Mouse (Mus musculus) forebrain, embryonic 13.5 days (tissue): ENCODE measurements around the gene Asic2. TPM values are rescaled to one million over a fixed set of nuclear protein-coding genes. Genes with fewer than 3 reads are reported as not detected.
A peak's percentile ranks its signal among the peaks of the same experiment; 100 is the strongest.

Experiments used
- ATAC-seq: fragments of 200-750 bp; cut with Nextera tagmentation; 2 replicates; pipeline ENCODE4 v1.8.0; 2017
- H3K27ac ChIP-seq: fragments of 300-500 bp; sonication (generic); 2 replicates; pipeline ENCODE4 v1.5.1; 2015; ENCODE audit warnings: inconsistent platforms, mild to moderate bottlenecking, moderate library complexity
- H3K27me3 ChIP-seq: fragments of 300-500 bp; sonication (generic); 2 replicates; pipeline ENCODE4 v1.6.1; 2015; ENCODE audit warnings: mild to moderate bottlenecking, inconsistent platforms
- H3K36me3 ChIP-seq: fragments of 300-500 bp; sonication (generic); 2 replicates; pipeline ENCODE4 v1.6.1; 2015; ENCODE audit warnings: mild to moderate bottlenecking, inconsistent platforms; ENCODE audit not compliant: poor library complexity, severe bottlenecking
- H3K4me1 ChIP-seq: fragments of 300-500 bp; sonication (generic); 2 replicates; pipeline ENCODE4 v1.6.1; 2015; ENCODE audit warnings: inconsistent platforms
- H3K4me2 ChIP-seq: fragments of 300-500 bp; sonication (generic); 2 replicates; pipeline ENCODE4 v1.6.1; 2015; ENCODE audit warnings: inconsistent platforms, mild to moderate bottlenecking, moderate library complexity
- H3K4me3 ChIP-seq: fragments of 300-500 bp; sonication (generic); 2 replicates; pipeline ENCODE4 v1.5.1; 2015; ENCODE audit warnings: mild to moderate bottlenecking, inconsistent platforms
- H3K9ac ChIP-seq: fragments of 300-500 bp; sonication (generic); 2 replicates; pipeline ENCODE4 v1.6.1; 2015; ENCODE audit warnings: mild to moderate bottlenecking, inconsistent platforms
- H3K9me3 ChIP-seq: fragments of 300-500 bp; sonication (generic); replicated peaks from 2 replicates; pipeline ENCODE4 v1.6.1; 2016; ENCODE audit warnings: inconsistent platforms
- WGBS: fragments of 180-500 bp; shearing (Covaris S2); methylation state at CpG from one replicate; pipeline ENCODE4 v1.1.7; 2015; 5-methylcytosine and 5-hydroxymethylcytosine counted together
- polyA plus RNA-seq: library from polyadenylated mRNA; unstranded; fragments of >200 nt; fragmentation: Nextera tagmentation; extraction: Ambion mirVana; gene quantifications from 2 replicates; pipeline ENCODE4 v1.2.1, GENCODE M21; 2015

Gene Asic2
- polyA plus RNA-seq, 1 experiment from 2014 or later: 2.3 TPM

- Histone ChIP-seq H3K4me3 (no peak overlapping the region), H3K27ac (no peak overlapping the region; the same call in 1 of the 2 replicates), H3K36me3 (no peaks in the 10 kb centered on the region), H3K9me3 (no peaks in the 10 kb centered on the region), H3K4me2 (no peak overlapping the region), H3K9ac (no peak overlapping the region), H3K27me3 (no peaks in the 10 kb centered on the region), H3K4me1 (peaks cover 51% of the 10 kb centered on the region)
- 58% methylated on average over 1 of the region's 1 CpGs for WGBS
- ATAC-seq: 0 out of 2 replicates have a peak, but pooled peaks have one; percentile 38
Measured at GRCm38 (mm10) chr11:81522927-81523326, 445.3 kb downstream of the Asic2 start.

GRCm38 (mm10) chr11:81521881-81522280 is 446.4 kb downstream of the Asic2 start:
- H3K4me1 ChIP-seq: peaks cover 58% of the 10 kb centered on the region
- no peaks in the 10 kb centered on the region for H3K36me3 ChIP-seq
- H3K27me3 ChIP-seq: no peaks in the 10 kb centered on the region
- no peak overlapping the region for H3K4me2 ChIP-seq
- no peak for ATAC-seq
- no peak overlapping the region for H3K4me3 ChIP-seq
- H3K9ac ChIP-seq: no peak overlapping the region
- no peak overlapping the region for H3K27ac ChIP-seq
- 79% methylated on average over 4 of the region's 4 CpGs for WGBS
- no peaks in the 10 kb centered on the region for H3K9me3 ChIP-seq

GRCm38 (mm10) chr11:81518001-81518955 is 450.0 kb downstream of the Asic2 start:
- peak; percentile 84 for ATAC-seq
- peak overlapping the region; percentile 74 for H3K27ac ChIP-seq
- peak overlapping the region; percentile 22 for H3K4me2 ChIP-seq

DNA sequence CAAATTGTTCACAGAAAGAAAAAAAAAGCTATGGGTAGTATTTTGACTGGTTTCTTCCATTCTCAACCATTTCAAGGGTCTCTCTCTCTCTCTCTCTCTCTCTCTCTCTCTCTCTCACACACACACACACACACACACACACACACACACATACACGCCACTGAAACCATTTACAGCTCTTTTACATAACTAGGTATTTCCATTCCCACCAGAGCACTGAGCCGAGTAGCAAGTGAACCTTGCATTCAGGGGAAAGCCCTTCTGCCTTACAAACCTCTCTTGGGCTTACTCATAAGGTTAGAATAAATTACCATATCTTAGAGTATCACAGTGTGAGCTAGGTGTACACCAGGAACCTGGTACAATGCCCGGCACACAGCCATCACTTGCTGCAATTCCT is 452.5 kb downstream of the Asic2 start:
- Histone ChIP-seq H3K4me3 (no peak overlapping the region), H3K4me1 (peaks cover 36% of the 10 kb centered on the region), H3K27ac (no peak overlapping the region), H3K9ac (no peak overlapping the region), H3K27me3 (0 out of 2 replicates have a peak, but pooled peaks cover 8% of the 10 kb centered on the region), H3K4me2 (no peak overlapping the region), H3K36me3 (no peaks in the 10 kb centered on the region), H3K9me3 (no peaks in the 10 kb centered on the region)
- WGBS: 80% methylated on average over 3 of the region's 3 CpGs
- no peak for ATAC-seq

More at GRCm38 (mm10) chr11:81518001-81518955, 450.0 kb downstream of the Asic2 start:
- Histone ChIP-seq H3K9me3 (no peaks in the 10 kb centered on the region), H3K27me3 (0 out of 2 replicates have a peak, but pooled peaks cover under 1% of the 10 kb centered on the region), H3K4me3 (no peak overlapping the region), H3K9ac (no peak overlapping the region), H3K4me1 (peaks cover 50% of the 10 kb centered on the region), H3K36me3 (no peaks in the 10 kb centered on the region)
- 24% methylated on average over 14 of the region's 14 CpGs for WGBS

- Histone ChIP-seq H3K9me3 (no peaks in the 10 kb centered on the region), H3K36me3 (no peaks in the 10 kb centered on the region), H3K4me3 (no peak overlapping the region), H3K27ac (peak overlapping the region; percentile 31; the same call in 1 of the 2 replicates), H3K27me3 (0 out of 2 replicates have a peak, but pooled peaks cover 8% of the 10 kb centered on the region), H3K4me1 (peaks cover 20% of the 10 kb centered on the region), H3K9ac (no peak overlapping the region), H3K4me2 (no peak overlapping the region)
- 74% methylated on average over 10 of the region's 10 CpGs for WGBS
- peak; percentile 65 for ATAC-seq
Measured at GRCm38 (mm10) chr11:81512434-81512833, 455.8 kb downstream of the Asic2 start.

DNA sequence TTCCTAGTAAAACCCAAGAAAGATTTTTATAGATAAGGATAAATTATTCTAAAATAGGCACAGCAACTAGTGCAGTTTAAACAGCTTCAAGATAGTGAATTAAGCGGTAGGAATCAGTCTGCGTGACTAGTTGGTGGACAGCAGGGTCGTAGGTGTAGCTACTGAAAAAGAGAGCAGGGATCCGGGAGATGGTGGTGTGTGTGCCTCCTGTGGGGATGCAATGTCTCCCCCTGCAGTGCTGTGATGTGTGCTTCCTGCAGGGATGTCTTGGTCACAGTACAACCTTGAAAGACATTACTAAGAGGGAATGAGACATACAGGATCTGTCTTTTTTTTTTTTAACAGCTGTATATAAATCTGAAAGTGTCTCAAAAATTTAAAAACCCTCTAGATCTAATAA is 456.9 kb downstream of the Asic2 start:
- Histone ChIP-seq H3K36me3 (no peaks in the 10 kb centered on the region), H3K9me3 (no peaks in the 10 kb centered on the region), H3K27me3 (0 out of 2 replicates have a peak, but pooled peaks cover 8% of the 10 kb centered on the region), H3K4me3 (no peak overlapping the region), H3K9ac (no peak overlapping the region), H3K4me2 (no peak overlapping the region), H3K4me1 (peaks cover 17% of the 10 kb centered on the region), H3K27ac (no peak overlapping the region)
- 68% methylated on average over 4 of the region's 4 CpGs for WGBS
- ATAC-seq: no peak

- Histone ChIP-seq H3K4me3 (no peak overlapping the region), H3K4me2 (no peak overlapping the region), H3K4me1 (peaks cover 11% of the 10 kb centered on the region), H3K27me3 (0 out of 2 replicates have a peak, but pooled peaks cover 8% of the 10 kb centered on the region), H3K9me3 (no peaks in the 10 kb centered on the region), H3K36me3 (no peaks in the 10 kb centered on the region), H3K27ac (peak overlapping the region; percentile 35; the same call in 1 of the 2 replicates), H3K9ac (no peak overlapping the region)
- ATAC-seq: no peak
- 41% methylated on average over 8 of the region's 8 CpGs for WGBS
Measured at GRCm38 (mm10) chr11:81508385-81509233, 459.6 kb downstream of the Asic2 start.

GRCm38 (mm10) chr11:81504791-81505430 is 463.3 kb downstream of the Asic2 start:
- Histone ChIP-seq H3K36me3 (no peaks in the 10 kb centered on the region), H3K4me2 (no peak overlapping the region), H3K9me3 (no peaks in the 10 kb centered on the region), H3K4me3 (no peak overlapping the region), H3K9ac (no peak overlapping the region), H3K27me3 (no peaks in the 10 kb centered on the region), H3K4me1 (peaks cover 32% of the 10 kb centered on the region), H3K27ac (no peak overlapping the region)
- ATAC-seq: no peak
- WGBS: 86% methylated on average over 8 of the region's 8 CpGs

DNA sequence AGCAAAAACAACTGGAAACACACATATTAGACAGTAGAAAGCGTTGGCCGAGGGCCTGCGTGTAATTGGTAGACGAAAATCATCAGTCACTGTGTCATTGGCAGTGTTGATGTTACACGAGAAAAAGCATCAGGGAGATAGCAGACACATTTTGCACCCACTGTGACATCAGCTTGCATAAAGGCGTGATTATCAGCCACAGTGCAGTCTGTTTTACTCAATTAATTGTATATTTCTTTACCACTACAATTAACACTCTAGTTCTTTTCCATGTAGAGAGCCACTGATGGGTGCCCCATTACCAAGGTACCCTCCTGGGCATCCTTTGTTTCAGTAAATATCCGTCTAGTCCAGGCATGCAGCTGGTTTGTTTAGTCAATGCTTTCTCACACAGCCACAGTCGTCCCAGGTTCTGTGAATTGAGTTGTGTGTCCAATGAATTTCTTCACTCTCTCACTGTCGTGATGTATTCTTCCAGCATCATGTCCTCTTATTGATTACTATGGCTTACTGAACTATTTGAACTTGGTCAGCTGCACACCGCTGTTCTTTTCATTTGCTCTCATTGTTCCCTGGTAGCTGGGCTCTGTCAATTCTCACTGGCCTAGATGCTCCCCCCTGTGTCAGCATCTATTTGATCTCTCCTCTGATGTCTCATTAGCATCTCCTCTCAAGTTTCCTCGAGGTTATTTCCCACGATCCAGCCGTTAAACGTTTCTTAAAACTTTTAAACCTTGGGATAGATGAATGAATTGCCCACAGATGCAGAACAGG is 466.6 kb downstream of the Asic2 start:
- WGBS: 11% methylated on average over 14 of the region's 14 CpGs
- H3K4me2 ChIP-seq: 0 out of 2 replicates have a peak overlapping the region, but pooled peaks have one; percentile 10
- H3K4me3 ChIP-seq: no peak overlapping the region
- H3K9ac ChIP-seq: no peak overlapping the region
- H3K27ac ChIP-seq: peak overlapping the region; percentile 0; the same call in 1 of the 2 replicates
- H3K27me3 ChIP-seq: no peaks in the 10 kb centered on the region
- no peaks in the 10 kb centered on the region for H3K9me3 ChIP-seq
- no peaks in the 10 kb centered on the region for H3K36me3 ChIP-seq
- peaks cover 57% of the 10 kb centered on the region for H3K4me1 ChIP-seq
- no peak for ATAC-seq

GRCm38 (mm10) chr11:81498990-81499389 is 469.3 kb downstream of the Asic2 start:
- no peak overlapping the region for H3K4me2 ChIP-seq
- WGBS: 43% methylated on average over 1 of the region's 1 CpGs
- H3K27me3 ChIP-seq: no peaks in the 10 kb centered on the region
- no peak overlapping the region for H3K27ac ChIP-seq
- H3K4me3 ChIP-seq: no peak overlapping the region
- H3K9ac ChIP-seq: no peak overlapping the region
- no peak for ATAC-seq
- H3K4me1 ChIP-seq: peaks cover 69% of the 10 kb centered on the region
- H3K9me3 ChIP-seq: no peaks in the 10 kb centered on the region
- H3K36me3 ChIP-seq: no peaks in the 10 kb centered on the region
